Mouse (Mus musculus) neural tube, embryonic 11.5 days (tissue): ENCODE data around the gene Krtap19-4. TPM values are rescaled to one million over a fixed set of nuclear protein-coding genes. Genes with fewer than 3 reads are reported as not detected.

Experiments used
- ATAC-seq: fragments of 200-750 bp; cut with Nextera tagmentation; 2 replicates; pipeline ENCODE4 v1.8.0; 2017; ENCODE audit warnings: moderate number of reproducible peaks, mild to moderate bottlenecking, moderate TSS enrichment, moderate library complexity; ENCODE audit not compliant: insufficient read depth, low FRiP score, low TSS enrichment
- DNase-seq: peaks from one replicate; pipeline ENCODE4 v3.0.0-alpha.2; 2015; ENCODE audit warnings: low spot score
- H3K27ac ChIP-seq: fragments of 300-500 bp; sonication (generic); 2 replicates; pipeline ENCODE4 v1.5.1; 2014; ENCODE audit warnings: low read depth, mild to moderate bottlenecking, low read length
- H3K27me3 ChIP-seq: fragments of 300-500 bp; sonication (generic); 2 replicates; pipeline ENCODE4 v1.6.1; 2014; ENCODE audit warnings: mild to moderate bottlenecking, low read length, mixed read lengths; ENCODE audit not compliant: control insufficient read depth, insufficient read depth
- H3K36me3 ChIP-seq: fragments of 300-500 bp; sonication (generic); 2 replicates; pipeline ENCODE4 v1.6.1; 2014; ENCODE audit warnings: mild to moderate bottlenecking, low read length, moderate library complexity, mixed read lengths; ENCODE audit not compliant: control insufficient read depth, insufficient read depth
- H3K4me1 ChIP-seq: fragments of 300-500 bp; sonication (generic); 2 replicates; pipeline ENCODE4 v1.6.1; 2014; ENCODE audit warnings: low read length, mixed read lengths; ENCODE audit not compliant: control insufficient read depth, insufficient read depth
- H3K4me2 ChIP-seq: fragments of 300-500 bp; sonication (generic); 2 replicates; pipeline ENCODE4 v1.6.1; 2014; ENCODE audit warnings: low read depth, mild to moderate bottlenecking, moderate library complexity
- H3K4me3 ChIP-seq: fragments of 300-500 bp; sonication (generic); 2 replicates; pipeline ENCODE4 v1.5.1; 2014; ENCODE audit warnings: low read depth, low read length
- H3K9ac ChIP-seq: fragments of 300-500 bp; sonication (generic); 2 replicates; pipeline ENCODE4 v1.6.1; 2014; ENCODE audit warnings: mild to moderate bottlenecking, low read length
- H3K9me3 ChIP-seq: fragments of 300-500 bp; sonication (generic); 2 replicates; pipeline ENCODE4 v1.6.1; 2016; ENCODE audit warnings: low read length; ENCODE audit not compliant: control insufficient read depth
- WGBS: fragments of 180-500 bp; shearing (Covaris S2); extraction: QIAGEN DNeasy Blood & Tissue Kit; methylation state at CpG from one replicate; pipeline ENCODE4 v1.1.7; 2014; 5-methylcytosine and 5-hydroxymethylcytosine counted together
- polyA plus RNA-seq: library from polyadenylated mRNA; unstranded; fragments of >200 nt; fragmentation: Nextera tagmentation; extraction: Ambion mirVana; gene quantifications from 2 replicates; pipeline ENCODE4 v1.2.1, GENCODE M21; 2014

Krtap19-4 gene
- polyA plus RNA-seq, result not detected in 2 replicates

GRCm38 (mm10) chr16:88884989-88885388 lies at the start of gene Krtap19-4:
Krtap19-4 (minus strand) TSS chr16:88885089.
- Histone ChIP-seq H3K4me2 (no peak within 1 kb of the TSS), H3K27me3 (no peaks in the 10 kb centered on the region), H3K4me3 (no peak within 1 kb of the TSS), H3K9ac (no peak within 1 kb of the TSS), H3K36me3 (no peaks in the 10 kb centered on the region), H3K4me1 (no peaks in the 10 kb centered on the region), H3K9me3 (no peaks in the 10 kb centered on the region), H3K27ac (no peak within 1 kb of the TSS)
- 91% methylated on average over 5 of the region's 5 CpGs for WGBS
- ATAC-seq, result no peak
- DNase-seq, result no peak

- H3K9ac ChIP-seq, result no peak within 1 kb of the TSS
- H3K27me3 ChIP-seq, result no peaks in the 10 kb centered on the region
- WGBS, result 90% methylated on average over 3 of the region's 3 CpGs
- no peak within 1 kb of the TSS for H3K4me2 ChIP-seq
- H3K9me3 ChIP-seq, result no peaks in the 10 kb centered on the region
- H3K4me1 ChIP-seq, result no peaks in the 10 kb centered on the region
- ATAC-seq (no peak), DNase-seq (no peak)
- H3K4me3 ChIP-seq, result no peak within 1 kb of the TSS
- H3K27ac ChIP-seq, result no peak within 1 kb of the TSS
- H3K36me3 ChIP-seq, result no peaks in the 10 kb centered on the region
These were observed 47.3 kb upstream of the Krtap19-4 start, which contains the start of gene Krtap19-9b for GRCm38 (mm10) chr16:88932165-88932564. Krtap19-9b (minus strand) TSS chr16:88932265.

DNA sequence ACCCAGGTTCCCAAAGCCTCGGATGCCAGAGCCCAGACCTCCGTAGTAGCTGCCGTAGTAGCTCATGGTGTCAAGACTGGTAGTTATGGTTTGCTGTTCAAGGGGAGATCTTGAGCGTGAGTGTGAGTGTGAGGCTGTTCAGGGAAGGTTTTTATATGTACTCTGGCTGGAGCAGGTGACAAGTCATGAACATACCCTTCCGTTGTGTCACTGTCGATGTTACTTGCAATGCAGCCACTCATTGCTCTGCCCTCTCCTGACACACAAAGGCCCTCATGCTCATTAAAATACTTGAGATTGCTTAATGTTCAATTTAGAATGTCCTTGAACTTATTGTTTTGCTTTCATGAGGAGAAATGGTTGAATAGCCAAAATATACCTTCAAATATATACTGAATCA lies 11.5 kb upstream of the Krtap19-4 start, which contains the start of gene Krtap19-5:
TSS of gene Krtap19-5 (minus strand) at position 101 of the 400 bp plus-strand sequence.
- DNase-seq (no peak), ATAC-seq (no peak)
- no peaks in the 10 kb centered on the region for H3K4me1 ChIP-seq
- no peaks in the 10 kb centered on the region for H3K36me3 ChIP-seq
- no peak within 1 kb of the TSS for H3K4me3 ChIP-seq
- no peak within 1 kb of the TSS for H3K9ac ChIP-seq
- H3K9me3 ChIP-seq, result no peaks in the 10 kb centered on the region
- no peak within 1 kb of the TSS for H3K4me2 ChIP-seq
- WGBS, result 90% methylated on average over 6 of the region's 6 CpGs
- H3K27ac ChIP-seq, result no peak within 1 kb of the TSS
- H3K27me3 ChIP-seq, result no peaks in the 10 kb centered on the region

- H3K4me1 ChIP-seq, result no peaks in the 10 kb centered on the region
- no peaks in the 10 kb centered on the region for H3K27me3 ChIP-seq
- 96% methylated on average over 6 of the region's 6 CpGs for WGBS
- no peak overlapping the region for H3K4me3 ChIP-seq
- H3K9ac ChIP-seq, result no peak overlapping the region
- H3K4me2 ChIP-seq, result no peak overlapping the region
- H3K36me3 ChIP-seq, result no peaks in the 10 kb centered on the region
- ATAC-seq, result no peak
- DNase-seq, result no peak
- H3K27ac ChIP-seq, result no peak overlapping the region
- no peaks in the 10 kb centered on the region for H3K9me3 ChIP-seq
These were observed 2.0 kb upstream of the Krtap19-4 start for GRCm38 (mm10) chr16:88886870-88887269.

DNA sequence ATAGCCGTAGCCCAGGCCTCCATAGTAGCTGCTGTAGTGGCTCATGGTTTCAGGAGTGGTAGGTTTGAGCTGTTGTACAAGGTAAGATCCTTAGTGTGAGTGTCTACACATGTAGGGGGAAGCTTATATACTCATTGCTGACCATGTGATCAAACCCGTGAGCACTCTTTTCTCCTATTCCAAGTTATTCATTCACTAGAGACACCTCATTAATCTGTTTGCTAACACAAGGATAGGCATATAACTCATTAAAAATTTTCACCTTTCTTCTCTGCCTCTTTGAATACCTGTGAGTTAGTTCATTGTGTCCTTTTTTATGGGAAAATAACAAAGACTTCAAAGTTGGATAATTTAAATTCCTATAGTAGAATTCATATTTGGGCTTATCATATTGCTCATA lies 7.0 kb downstream of the Krtap19-4 start, which contains the start of gene Krtap19-3:
TSS of gene Krtap19-3 (minus strand) at position 101 of the 400 bp plus-strand sequence.
- H3K4me1 ChIP-seq, result no peaks in the 10 kb centered on the region
- no peak within 1 kb of the TSS for H3K27ac ChIP-seq
- no peaks in the 10 kb centered on the region for H3K27me3 ChIP-seq
- ATAC-seq, result no peak
- H3K36me3 ChIP-seq, result no peaks in the 10 kb centered on the region
- WGBS, result 98% methylated on average over 2 of the region's 2 CpGs
- no peak within 1 kb of the TSS for H3K9ac ChIP-seq
- no peak for DNase-seq
- no peaks in the 10 kb centered on the region for H3K9me3 ChIP-seq
- no peak within 1 kb of the TSS for H3K4me3 ChIP-seq
- H3K4me2 ChIP-seq, result no peak within 1 kb of the TSS

DNA sequence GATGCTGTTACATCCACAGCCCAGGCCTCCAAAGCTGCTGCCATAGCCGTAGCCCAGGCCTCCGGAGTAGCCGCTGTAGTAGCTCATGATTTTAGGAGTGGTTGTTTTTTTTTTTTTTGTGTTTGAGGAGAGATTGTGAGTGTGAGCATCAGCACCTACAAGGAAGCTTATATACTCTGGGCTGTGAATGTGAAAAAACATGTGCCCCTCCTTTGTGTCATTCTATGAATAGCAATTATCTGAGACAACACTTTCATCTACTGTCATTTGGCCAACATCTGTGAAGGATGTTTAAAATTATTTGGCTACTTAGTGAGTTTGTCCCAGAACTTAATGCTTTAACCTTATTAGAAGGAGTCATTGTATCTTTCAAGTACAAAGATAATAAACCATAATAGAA lies 10.7 kb downstream of the Krtap19-4 start, which contains the start of gene Krtap19-2:
TSS of gene Krtap19-2 (minus strand) at position 101 of the 400 bp plus-strand sequence.
- Histone ChIP-seq H3K4me2 (no peak within 1 kb of the TSS), H3K4me3 (no peak within 1 kb of the TSS), H3K36me3 (no peaks in the 10 kb centered on the region), H3K27ac (no peak within 1 kb of the TSS), H3K9me3 (no peaks in the 10 kb centered on the region), H3K27me3 (no peaks in the 10 kb centered on the region), H3K9ac (no peak within 1 kb of the TSS), H3K4me1 (no peaks in the 10 kb centered on the region)
- ATAC-seq, result no peak
- 96% methylated on average over 3 of the region's 3 CpGs for WGBS
- no peak for DNase-seq

GRCm38 (mm10) chr16:88869311-88869710 lies 15.6 kb downstream of the Krtap19-4 start, which contains the start of gene Krtap19-1:
Krtap19-1 (minus strand) TSS chr16:88869411.
- no peaks in the 10 kb centered on the region for H3K9me3 ChIP-seq
- H3K27me3 ChIP-seq, result no peaks in the 10 kb centered on the region
- H3K9ac ChIP-seq, result no peak within 1 kb of the TSS
- no peaks in the 10 kb centered on the region for H3K36me3 ChIP-seq
- no peak within 1 kb of the TSS for H3K4me2 ChIP-seq
- H3K27ac ChIP-seq, result no peak within 1 kb of the TSS
- 93% methylated on average over 6 of the region's 6 CpGs for WGBS
- H3K4me1 ChIP-seq, result no peaks in the 10 kb centered on the region
- H3K4me3 ChIP-seq, result no peak within 1 kb of the TSS
- ATAC-seq, result no peak
- DNase-seq, result no peak

DNA sequence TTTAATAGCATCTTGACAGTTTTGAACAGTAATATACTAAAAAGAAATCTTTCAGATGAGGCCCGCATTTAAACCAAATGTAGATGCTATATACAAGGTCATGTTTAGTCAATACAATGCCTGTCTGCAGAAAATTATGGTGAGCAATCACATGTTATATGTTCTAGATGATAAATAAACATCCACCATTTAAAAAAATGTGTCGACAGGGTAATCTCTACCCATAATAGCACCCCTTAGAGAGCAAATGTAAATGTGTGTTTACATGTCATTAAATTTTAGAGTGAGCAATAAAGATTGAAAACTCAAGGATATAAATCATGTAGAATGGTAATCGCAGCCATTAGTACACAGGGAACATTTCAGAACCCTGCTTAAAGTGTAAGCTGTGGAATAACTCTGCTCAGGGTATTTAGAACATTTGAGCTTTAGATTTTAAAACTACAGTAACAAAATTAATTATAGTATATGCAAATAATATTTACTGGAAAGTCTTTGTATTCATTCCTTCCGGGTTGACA lies 19.9 kb downstream of the Krtap19-4 start:
- peak; percentile 58; the same call in 1 of the 2 replicates for ATAC-seq
- DNase-seq, result no peak
- no peak overlapping the region for H3K4me2 ChIP-seq
- H3K9me3 ChIP-seq, result no peaks in the 10 kb centered on the region
- 87% methylated on average over 4 of the region's 4 CpGs for WGBS
- H3K4me1 ChIP-seq, result no peaks in the 10 kb centered on the region
- no peaks in the 10 kb centered on the region for H3K27me3 ChIP-seq
- H3K27ac ChIP-seq, result no peak overlapping the region
- no peak overlapping the region for H3K4me3 ChIP-seq
- H3K9ac ChIP-seq, result no peak overlapping the region
- no peaks in the 10 kb centered on the region for H3K36me3 ChIP-seq

GRCm38 (mm10) chr16:88851450-88851849 lies 33.4 kb downstream of the Krtap19-4 start:
- no peak overlapping the region for H3K9ac ChIP-seq
- H3K27me3 ChIP-seq, result no peaks in the 10 kb centered on the region
- no peak overlapping the region for H3K4me3 ChIP-seq
- ATAC-seq (no peak), DNase-seq (peak; percentile 16)
- H3K36me3 ChIP-seq, result no peaks in the 10 kb centered on the region
- H3K4me2 ChIP-seq, result no peak overlapping the region
- H3K9me3 ChIP-seq, result no peaks in the 10 kb centered on the region
- H3K27ac ChIP-seq, result no peak overlapping the region
- no peaks in the 10 kb centered on the region for H3K4me1 ChIP-seq
- whole genome bisulfite sequencing, result 10% methylated on average over 5 of the region's 5 CpGs
